Mouse (Mus musculus) C2C12 (cell line): ENCODE measurements around the gene Olfr429. TPM values are rescaled to one million over a fixed set of nuclear protein-coding genes. Genes with fewer than 3 reads are reported as not detected.

Experiments used
- H3K27me3 ChIP-seq: one replicate; pipeline ENCODE4 v1.6.1; 2011; ENCODE audit not compliant: control insufficient read depth, insufficient read depth, insufficient read length
- H3K36me3 ChIP-seq: one replicate; pipeline ENCODE4 v1.6.1; 2011; ENCODE audit not compliant: control insufficient read depth, insufficient read depth
- H3K4me3 ChIP-seq: one replicate; pipeline ENCODE4 v1.5.1; 2011; ENCODE audit warnings: mild to moderate bottlenecking, control low read depth; ENCODE audit not compliant: poor library complexity, insufficient read depth, severe bottlenecking
- H3K79me2 ChIP-seq: one replicate; pipeline ENCODE4 v1.6.1; 2011; ENCODE audit not compliant: control insufficient read depth, insufficient read depth
- H3K79me3 ChIP-seq: one replicate; pipeline ENCODE4 v1.6.1; 2011; ENCODE audit warnings: low read depth, control low read depth
- H3ac ChIP-seq: one replicate; pipeline ENCODE3; 2011; ENCODE audit warnings: low read depth; ENCODE audit not compliant: control insufficient read depth, insufficient read length
- CEBPB ChIP-seq: IDR thresholded peaks from one replicate; pipeline ENCODE4 v1.6.1; 2011; ENCODE audit warnings: low read depth, mild to moderate bottlenecking, control low read depth, moderate library complexity
- CTCF ChIP-seq: IDR thresholded peaks from one replicate; pipeline ENCODE4 v1.5.1; 2011; ENCODE audit not compliant: control insufficient read depth, insufficient read depth, insufficient read length
- FOSL1 ChIP-seq: IDR thresholded peaks from one replicate; pipeline ENCODE4 v1.8.0; 2011; ENCODE audit warnings: mild to moderate bottlenecking, low read length; ENCODE audit not compliant: poor library complexity, insufficient read depth, severe bottlenecking
- MAX ChIP-seq: IDR thresholded peaks from one replicate; pipeline ENCODE4 v1.6.1; 2011; ENCODE audit warnings: mild to moderate bottlenecking, control low read depth
- MYOD1 ChIP-seq: IDR thresholded peaks from one replicate; pipeline ENCODE4 v1.6.1; 2011; ENCODE audit warnings: low read depth; ENCODE audit not compliant: control insufficient read depth, insufficient read length
- MYOG ChIP-seq: IDR thresholded peaks from one replicate; pipeline ENCODE4 v1.6.1; 2011; ENCODE audit not compliant: control insufficient read depth, insufficient read length; ENCODE audit errors: extremely low read depth
- USF1 ChIP-seq: IDR thresholded peaks from one replicate; pipeline ENCODE4 v1.6.1; 2011; ENCODE audit warnings: low read depth, mild to moderate bottlenecking, control low read depth, moderate library complexity
- polyA plus RNA-seq: library from polyadenylated mRNA; unstranded; fragments of >200 nt; fragmentation: generic; extraction: Trizol; gene quantifications from one replicate; pipeline ENCODE4 v1.2.1, GENCODE M21; 2012; ENCODE audit warnings: missing spikeins

Olfr429 gene
- polyA plus RNA-seq, 1 experiment, result not detected

GRCm38 (mm10) chr1:174066305-174066704 lies 17.8 kb upstream of the Olfr429 start, which contains the start of gene Olfr430:
Gene Olfr430 (plus strand): TSS chr1:174066605.
- no peaks in the 10 kb centered on the region for H3K27me3 ChIP-seq
- H3K36me3 ChIP-seq, result no peaks in the 10 kb centered on the region
- H3K4me3 ChIP-seq, result no peak within 1 kb of the TSS
- no peaks in the 10 kb centered on the region for H3K79me2 ChIP-seq
- no peak for TF ChIP-seq MAX
- no peak for TF ChIP-seq CTCF
- TF ChIP-seq MYOD1, result no peak
- no peak for TF ChIP-seq MYOG
- TF ChIP-seq USF1, result no peak
- TF ChIP-seq CEBPB, result no peak
- TF ChIP-seq FOSL1, result no peak
- H3K79me3 ChIP-seq, result no peaks in the 10 kb centered on the region
- no peak within 1 kb of the TSS for H3ac ChIP-seq

GRCm38 (mm10) chr1:174096591-174096990 lies 12.5 kb downstream of the Olfr429 start, which contains the start of gene Olfr427:
Gene Olfr427 (plus strand): TSS chr1:174096891.
- Histone ChIP-seq H3K27me3 (no peaks in the 10 kb centered on the region), H3K4me3 (no peak within 1 kb of the TSS), H3K79me2 (no peaks in the 10 kb centered on the region), H3K79me3 (no peaks in the 10 kb centered on the region), H3K36me3 (no peaks in the 10 kb centered on the region), H3ac (no peak within 1 kb of the TSS)
- TF ChIP-seq MAX, result no peak
- no peak for TF ChIP-seq CTCF
- no peak for TF ChIP-seq USF1
- no peak for TF ChIP-seq MYOG
- no peak for TF ChIP-seq FOSL1
- TF ChIP-seq MYOD1, result no peak

- Histone ChIP-seq H3K79me3 (no peaks in the 10 kb centered on the region), H3K36me3 (no peaks in the 10 kb centered on the region), H3K4me3 (no peak overlapping the region), H3K79me2 (no peaks in the 10 kb centered on the region), H3K27me3 (no peaks in the 10 kb centered on the region), H3ac (no peak overlapping the region)
- TF ChIP-seq MAX, result no peak
- no peak for TF ChIP-seq USF1
- TF ChIP-seq FOSL1, result no peak
- TF ChIP-seq CEBPB, result no peak
- TF ChIP-seq MYOG, result no peak
- TF ChIP-seq MYOD1, result no peak
- no peak for TF ChIP-seq CTCF
These were observed 19.6 kb downstream of the Olfr429 start for GRCm38 (mm10) chr1:174103735-174104134.

GRCm38 (mm10) chr1:174121062-174121461 lies 36.9 kb downstream of the Olfr429 start, which contains the start of gene Olfr231:
Gene Olfr231 (minus strand): TSS chr1:174121162.
- H3K36me3 ChIP-seq, result no peaks in the 10 kb centered on the region
- H3K4me3 ChIP-seq, result no peak within 1 kb of the TSS
- H3K79me2 ChIP-seq, result no peaks in the 10 kb centered on the region
- no peak within 1 kb of the TSS for H3ac ChIP-seq
- TF ChIP-seq USF1 (no peak), FOSL1 (no peak), MYOD1 (no peak), MAX (no peak), MYOG (no peak), CTCF (no peak), CEBPB (no peak)
- H3K27me3 ChIP-seq, result no peaks in the 10 kb centered on the region
- H3K79me3 ChIP-seq, result no peaks in the 10 kb centered on the region

GRCm38 (mm10) chr1:174131217-174131616 lies 47.1 kb downstream of the Olfr429 start, which contains the start of gene Olfr424:
Gene Olfr424 (plus strand): TSS chr1:174131517.
- Histone ChIP-seq H3K79me2 (no peaks in the 10 kb centered on the region), H3K4me3 (no peak within 1 kb of the TSS), H3K36me3 (no peaks in the 10 kb centered on the region), H3ac (no peak within 1 kb of the TSS), H3K79me3 (no peaks in the 10 kb centered on the region), H3K27me3 (no peaks in the 10 kb centered on the region)
- TF ChIP-seq USF1 (no peak), CTCF (no peak), MAX (no peak)

GRCm38 (mm10) chr1:174131999-174132398 lies 47.9 kb downstream of the Olfr429 start:
- no peaks in the 10 kb centered on the region for H3K79me2 ChIP-seq
- no peaks in the 10 kb centered on the region for H3K27me3 ChIP-seq
- no peaks in the 10 kb centered on the region for H3K36me3 ChIP-seq
- H3K79me3 ChIP-seq, result no peaks in the 10 kb centered on the region
- no peak for TF ChIP-seq MYOG
- no peak for TF ChIP-seq MYOD1
- TF ChIP-seq CTCF, result no peak
- TF ChIP-seq FOSL1, result no peak
- TF ChIP-seq MAX, result no peak
- no peak overlapping the region for H3ac ChIP-seq
- H3K4me3 ChIP-seq, result no peak overlapping the region

Other genes starting within 250 kb of the Olfr429 start
- gene Ifi211, start 171.3 kb upstream of the Olfr429 start, polyA plus RNA-seq, result 1.3 TPM
- gene Mndal, start 141.8 kb upstream of the Olfr429 start, polyA plus RNA-seq, result 0.92 TPM
- gene Ifi203, start 141.7 kb upstream of the Olfr429 start, polyA plus RNA-seq, result 1.5 TPM
- gene Ifi202b, start 101.6 kb upstream of the Olfr429 start, polyA plus RNA-seq, result 4.9 TPM
- gene Ifi205, start 52.5 kb upstream of the Olfr429 start, polyA plus RNA-seq, result not detected
- not detected for gene Olfr433, start 43.6 kb upstream of the Olfr429 start, polyA plus RNA-seq
- not detected for gene Olfr432, start 35.1 kb upstream of the Olfr429 start, polyA plus RNA-seq
- not detected for gene Olfr430, start 17.7 kb upstream of the Olfr429 start, polyA plus RNA-seq
- gene Olfr427, start 12.6 kb downstream of the Olfr429 start, polyA plus RNA-seq, result not detected
- gene Olfr231, start 36.8 kb downstream of the Olfr429 start, polyA plus RNA-seq, result not detected
- gene Olfr424, start 47.2 kb downstream of the Olfr429 start, polyA plus RNA-seq, result not detected
- not detected for gene Olfr420, start 71.3 kb downstream of the Olfr429 start, polyA plus RNA-seq
- not detected for gene Spta1, start 88.4 kb downstream of the Olfr429 start, polyA plus RNA-seq
- gene Olfr419, start 167.7 kb downstream of the Olfr429 start, polyA plus RNA-seq, result not detected
- gene Mptx1, start 246.2 kb downstream of the Olfr429 start, polyA plus RNA-seq, result not detected